In genomic region chr7:89418917-89419679, GRCm38 (mm10) we compare ENCODE assay signal across 9 mouse cellular contexts. TPM values are rescaled to one million over a fixed set of nuclear protein-coding genes. Genes with fewer than 3 reads are reported as not detected.
DNase-seq lines count a peak whose midpoint lies in the region; ATAC-seq and TF ChIP-seq lines count a peak whose summit lies in the region.
"Had no signal": no experiment of that assay in that cellular context is flagged by ENCODE, and none has a peak within 500 bp of the region (broad histone marks: within the 10 kb centered on the region; RNA-seq: fewer than 3 reads in every experiment).

No protein-coding gene starts in this region.

- peak; percentile 36 for ATAC-seq in lung, embryonic 14.5 days (ENCODE audit: insufficient read depth)
- no peak for ATAC-seq in embryonic facial prominence, embryonic 14.5 days (ENCODE audit: low read depth)

- H3K4me2 ChIP-seq in lung, embryonic 14.5 days: peak overlapping the region; percentile 37
- H3K4me2 ChIP-seq in embryonic facial prominence, embryonic 14.5 days (ENCODE audit: low read depth, low read length): peak overlapping the region; percentile 33
- H3K4me2 ChIP-seq: embryonic facial prominence, embryonic 12.5 days had no signal

- no peak overlapping the region for H3K4me3 ChIP-seq in heart, embryonic 10.5 days
- H3K4me3 ChIP-seq in lung, embryonic 14.5 days (ENCODE audit: low read depth, low read length): no peak overlapping the region
- H3K4me3 ChIP-seq in embryonic facial prominence, embryonic 14.5 days (ENCODE audit: low read depth, low read length): no peak overlapping the region
- H3K4me3 ChIP-seq: embryonic facial prominence, embryonic 12.5 days had no signal

- peaks cover 36% of the 10 kb centered on the region for H3K4me1 ChIP-seq in heart, embryonic 10.5 days
- no peaks in the 10 kb centered on the region; the same call in 1 of the 2 replicates for H3K4me1 ChIP-seq in lung, embryonic 14.5 days (ENCODE audit: insufficient read depth)
- H3K4me1 ChIP-seq in embryonic facial prominence, embryonic 14.5 days (ENCODE audit: control insufficient read depth, insufficient read depth, low read length): 0 out of 2 replicates have a peak, but pooled peaks cover 2% of the 10 kb centered on the region

- 53% methylated on average over 3 of the region's 3 CpGs for WGBS in heart, embryonic 10.5 days
- WGBS in lung, embryonic 14.5 days: 22% methylated on average over 3 of the region's 3 CpGs
- WGBS in embryonic facial prominence, embryonic 14.5 days: 36% methylated on average over 3 of the region's 3 CpGs

- H3K27ac ChIP-seq in heart, embryonic 10.5 days: 0 out of 2 replicates have a peak overlapping the region, but pooled peaks have one; percentile 62
- peak overlapping the region; percentile 30; the same call in 1 of the 2 replicates for H3K27ac ChIP-seq in lung, embryonic 14.5 days (ENCODE audit: low read depth)
- no peak overlapping the region for H3K27ac ChIP-seq in embryonic facial prominence, embryonic 14.5 days (replicated peaks; ENCODE audit: low read depth, low read length)
- H3K27ac ChIP-seq: embryonic facial prominence, embryonic 12.5 days had no signal

- TF ChIP-seq CTCF in lung, embryonic 14.5 days (IDR thresholded peaks at IDR 0.05; ENCODE audit: low read depth): peak; percentile 65

- H3K9ac ChIP-seq in lung, embryonic 14.5 days: 0 out of 2 replicates have a peak overlapping the region, but pooled peaks have one; percentile 24
- no peak overlapping the region for H3K9ac ChIP-seq in embryonic facial prominence, embryonic 14.5 days (ENCODE audit: low read depth, low read length)
- H3K9ac ChIP-seq: embryonic facial prominence, embryonic 12.5 days had no signal

- H3K27me3 ChIP-seq in heart, embryonic 10.5 days (ENCODE audit: insufficient read depth, poor library complexity, severe bottlenecking): no peaks in the 10 kb centered on the region
- H3K27me3 ChIP-seq in lung, embryonic 14.5 days (ENCODE audit: insufficient read depth, low read length): no peaks in the 10 kb centered on the region
- no peaks in the 10 kb centered on the region for H3K27me3 ChIP-seq in embryonic facial prominence, embryonic 14.5 days (replicated peaks; ENCODE audit: control insufficient read depth, insufficient read depth, low read length)
- H3K27me3 ChIP-seq: embryonic facial prominence, embryonic 12.5 days had no signal

- intact Hi-C loops in heart, postnatal 25 days (cut with DNase I): loop anchor here (1.0 to 2.0 kb wide), 2 partner anchors 251 to 332 kb away; no protein-coding TSS in a partner anchor

- no peaks in the 10 kb centered on the region for H3K36me3 ChIP-seq in heart, embryonic 10.5 days
- no peaks in the 10 kb centered on the region for H3K36me3 ChIP-seq in lung, embryonic 14.5 days (ENCODE audit: insufficient read depth)
- no peaks in the 10 kb centered on the region for H3K36me3 ChIP-seq in embryonic facial prominence, embryonic 14.5 days (ENCODE audit: control insufficient read depth, insufficient read depth, low read length)
- H3K36me3 ChIP-seq: embryonic facial prominence, embryonic 12.5 days had no signal

- peak; percentile 43 for DNase-seq in heart, embryonic 10.5 days (ENCODE audit: low spot score)
- DNase-seq in heart, postnatal 25 days (ENCODE audit: low spot score): no peak
- peak; percentile 72 for DNase-seq in lung, embryonic 14.5 days
- DNase-seq in lung, adult 18-20 months: no peak
- DNase-seq in embryonic facial prominence, embryonic 14.5 days (ENCODE audit: low spot score): no peak
- DNase-seq in retina, postnatal 1 day: peak; percentile 54
- DNase-seq in cerebellum, adult 11 months: no peak
- no peak for DNase-seq in testis, postnatal 14 days (ENCODE audit: low spot score)

- H3K9me3 ChIP-seq in heart, embryonic 10.5 days: no peaks in the 10 kb centered on the region
- no peaks in the 10 kb centered on the region for H3K9me3 ChIP-seq in lung, embryonic 14.5 days (ENCODE audit: low read depth, low read length)
- H3K9me3 ChIP-seq in embryonic facial prominence, embryonic 14.5 days (ENCODE audit: control insufficient read depth, low read length): no peaks in the 10 kb centered on the region
- H3K9me3 ChIP-seq: embryonic facial prominence, embryonic 12.5 days had no signal

RNA-seq across cellular contexts. Expression of gene Fzd4, which starts 14.9 kb away (rescaled TPM):
- polyA plus RNA-seq in heart, embryonic 10.5 days (2016; fragmentation: Nextera tagmentation; extraction: Ambion mirVana): 9.2 and 9.7 TPM in 2 replicates
- 10 to 100 TPM; 29.0 to 35.7 TPM for total RNA-seq in heart, postnatal 25 days (2021)
- polyA plus RNA-seq in lung, embryonic 14.5 days (2014; fragmentation: Nextera tagmentation; extraction: Ambion mirVana): 17.1 and 17.3 TPM in 2 replicates
- 20.2 and 21.8 TPM in 2 replicates for polyA plus RNA-seq in embryonic facial prominence, embryonic 14.5 days (2014; fragmentation: Nextera tagmentation; extraction: Ambion mirVana)

RNA-seq across cellular contexts. Expression of gene Tmem135, which starts 15.1 kb away (rescaled TPM):
- 29.2 and 30.1 TPM in 2 replicates for polyA plus RNA-seq in heart, embryonic 10.5 days (2016; fragmentation: Nextera tagmentation; extraction: Ambion mirVana)
- total RNA-seq in heart, postnatal 25 days (2021): 10 to 100 TPM; 42.5 to 49.6 TPM
- 22.6 and 22.9 TPM in 2 replicates for polyA plus RNA-seq in lung, embryonic 14.5 days (2014; fragmentation: Nextera tagmentation; extraction: Ambion mirVana)
- polyA plus RNA-seq in embryonic facial prominence, embryonic 14.5 days (2014; fragmentation: Nextera tagmentation; extraction: Ambion mirVana): 18.8 and 21.4 TPM in 2 replicates

Comparison
In these comparisons a context has a peak if more than half of its experiments do, and no peak if none do; other contexts are left out.
1. DNase-seq: peak in heart, embryonic 10.5 days (single experiment), lung, embryonic 14.5 days (single experiment) and retina, postnatal 1 day (single experiment); none in heart, postnatal 25 days (single experiment), lung, adult 18-20 months (0 of 2), embryonic facial prominence, embryonic 14.5 days (single experiment), cerebellum, adult 11 months (single experiment) and testis, postnatal 14 days (single experiment).